Mouse (Mus musculus) CH12.LX (cell line): ENCODE results near the gene Kif1a. TPM values are rescaled to one million over a fixed set of nuclear protein-coding genes. Genes with fewer than 3 reads are reported as not detected.

Experiments used
- DNase-seq: peaks from one replicate; pipeline ENCODE4 v3.0.0-alpha.2; 2013; ENCODE audit errors: extremely low read depth
- H3K27ac ChIP-seq: 2 replicates; pipeline ENCODE4 v1.5.1; 2012; ENCODE audit warnings: low read depth, mild to moderate bottlenecking, control low read depth, moderate library complexity; ENCODE audit not compliant: insufficient read depth
- H3K27me3 ChIP-seq: replicated peaks from 2 replicates; pipeline ENCODE3; 2012; ENCODE audit warnings: inconsistent platforms
- H3K36me3 ChIP-seq, 2 experiments: replicated peaks in 1 of 2; 2 replicates each; pipeline versions ENCODE3 to v1.6.1; 2012; ENCODE audit warnings: inconsistent platforms in 1 of 2, low read length in 1 of 2, mild to moderate bottlenecking in 1 of 2, mixed read lengths in 1 of 2, moderate library complexity in 1 of 2; ENCODE audit not compliant: control insufficient read depth in 1 of 2, insufficient read depth in 1 of 2
- H3K4me1 ChIP-seq, 2 experiments: 2 replicates each; pipeline ENCODE4 v1.6.1; 2012; ENCODE audit warnings: inconsistent platforms in 1 of 2, moderate library complexity in 1 of 2; ENCODE audit not compliant: insufficient read depth in 2 of 2, control insufficient read depth in 1 of 2
- H3K4me2 ChIP-seq: 2 replicates; pipeline ENCODE4 v1.6.1; 2012; ENCODE audit warnings: low read depth, mild to moderate bottlenecking, control low read depth; ENCODE audit not compliant: poor library complexity, insufficient read depth, severe bottlenecking
- H3K4me3 ChIP-seq, 3 experiments: fragments of 150-350 bp in 1 of 3; sonication (generic) in 1 of 3; replicated peaks in 1 of 3; 2 replicates each; pipeline versions ENCODE3 to v1.5.1; 2011 to 2012; ENCODE audit warnings: low read depth in 2 of 3, low read length in 2 of 3, mild to moderate bottlenecking in 2 of 3, moderate library complexity in 2 of 3, control low read depth in 1 of 3, improper control_type of control experiment in 1 of 3, inconsistent platforms in 1 of 3, mixed read lengths in 1 of 3; ENCODE audit not compliant: poor library complexity in 1 of 3
- H3K79me2 ChIP-seq: replicated peaks from 2 replicates; pipeline ENCODE4 v1.6.1; 2012; ENCODE audit warnings: mild to moderate bottlenecking, moderate library complexity; ENCODE audit not compliant: control insufficient read depth, poor library complexity, insufficient read depth, severe bottlenecking; ENCODE audit errors: extremely low read depth
- H3K9ac ChIP-seq: 2 replicates; pipeline ENCODE4 v1.6.1; 2012; ENCODE audit warnings: low read depth, mild to moderate bottlenecking, control low read depth, moderate library complexity; ENCODE audit not compliant: insufficient read depth
- H3K9me3 ChIP-seq: replicated peaks from 2 replicates; pipeline ENCODE3; 2012; ENCODE audit warnings: low read length, inconsistent platforms, mixed read lengths
- BHLHE40 ChIP-seq: IDR thresholded peaks from 2 replicates; pipeline ENCODE4 v1.6.1; 2011; ENCODE audit warnings: mild to moderate bottlenecking, low read depth, low read length, improper control_type of control experiment
- CHD2 ChIP-seq: IDR thresholded peaks from 2 replicates; pipeline ENCODE4 v1.6.1; 2011; ENCODE audit warnings: low read length, improper control_type of control experiment
- E2F4 ChIP-seq: IDR thresholded peaks from 2 replicates; pipeline ENCODE4 v1.6.1; 2011; ENCODE audit warnings: low read depth, low read length, improper control_type of control experiment; ENCODE audit not compliant: insufficient replicate concordance
- ELF1 ChIP-seq: IDR thresholded peaks from 2 replicates; pipeline ENCODE4 v1.6.1; 2014; ENCODE audit warnings: low read depth, mild to moderate bottlenecking, inconsistent platforms, low read length, improper control_type of control experiment
- EP300 ChIP-seq: IDR thresholded peaks from 2 replicates; pipeline ENCODE4 v1.6.1; 2011; ENCODE audit warnings: low read length, improper control_type of control experiment
- GABPA ChIP-seq: IDR thresholded peaks from 2 replicates; pipeline ENCODE4 v1.6.1; 2012; ENCODE audit warnings: low read depth, low read length, improper control_type of control experiment, inconsistent platforms; ENCODE audit not compliant: insufficient replicate concordance
- HCFC1 ChIP-seq: IDR thresholded peaks from 2 replicates; pipeline ENCODE4 v1.6.1; 2012; ENCODE audit warnings: low read depth, mild to moderate bottlenecking, inconsistent platforms, low read length, improper control_type of control experiment
- IRF4 ChIP-seq: IDR thresholded peaks from 2 replicates; pipeline ENCODE4 v1.6.1; 2014; ENCODE audit warnings: low read depth, mild to moderate bottlenecking, inconsistent platforms, low read length, improper control_type of control experiment
- KAT2A ChIP-seq: IDR thresholded peaks from 2 replicates; pipeline ENCODE4 v1.6.1; 2012; ENCODE audit warnings: low read length, improper control_type of control experiment, inconsistent platforms; ENCODE audit not compliant: insufficient replicate concordance
- MEF2A ChIP-seq: IDR thresholded peaks from 2 replicates; pipeline ENCODE4 v1.6.1; 2014; ENCODE audit warnings: low read depth, mild to moderate bottlenecking, inconsistent platforms, low read length, improper control_type of control experiment, borderline replicate concordance
- NRF1 ChIP-seq: IDR thresholded peaks from 2 replicates; pipeline ENCODE4 v1.6.1; 2014; ENCODE audit warnings: low read depth, mild to moderate bottlenecking, inconsistent platforms, low read length, improper control_type of control experiment, moderate library complexity
- SIN3A ChIP-seq: IDR thresholded peaks from 2 replicates; pipeline ENCODE4 v1.6.1; 2012; ENCODE audit warnings: low read length, improper control_type of control experiment, inconsistent platforms
- SMC3 ChIP-seq: IDR thresholded peaks from 2 replicates; pipeline ENCODE4 v1.6.1; 2011; ENCODE audit warnings: low read depth, low read length, improper control_type of control experiment
- TCF12 ChIP-seq: IDR thresholded peaks from 2 replicates; pipeline ENCODE4 v1.6.1; 2014; ENCODE audit warnings: low read depth, mild to moderate bottlenecking, inconsistent platforms, low read length, improper control_type of control experiment
- UBTF ChIP-seq: IDR thresholded peaks from 2 replicates; pipeline ENCODE4 v1.6.1; 2012; ENCODE audit warnings: low read depth, mild to moderate bottlenecking, inconsistent platforms, low read length, improper control_type of control experiment, moderate library complexity
- USF1 ChIP-seq: IDR thresholded peaks from 2 replicates; pipeline ENCODE4 v1.6.1; 2014; ENCODE audit warnings: low read depth, mild to moderate bottlenecking, inconsistent platforms, low read length, improper control_type of control experiment
- USF2 ChIP-seq: conservative IDR thresholded peaks from 2 replicates; pipeline ENCODE4 v1.6.1; 2011; ENCODE audit warnings: low read depth, low read length, improper control_type of control experiment
- ZC3H11A ChIP-seq: IDR thresholded peaks from 2 replicates; pipeline ENCODE4 v1.6.1; 2012; ENCODE audit warnings: low read depth, mild to moderate bottlenecking, inconsistent platforms, low read length, improper control_type of control experiment
- ZKSCAN1 ChIP-seq: IDR thresholded peaks from 2 replicates; pipeline ENCODE4 v1.6.1; 2012; ENCODE audit warnings: low read depth, inconsistent platforms, low read length, improper control_type of control experiment, borderline replicate concordance
- ZNF384 ChIP-seq: IDR thresholded peaks from 2 replicates; pipeline ENCODE4 v1.6.1; 2012; ENCODE audit warnings: low read depth, low read length, improper control_type of control experiment, inconsistent platforms
- dilution Hi-C: fragments of 300-500 bp; cut with MboI; formaldehyde crosslinking; loops from 2 replicates; pipeline ENCODE4 v1.14.3; 2020; ENCODE audit warnings: low sequenced_read_pairs; ENCODE audit not compliant: extremely low pct_unique_long_range_greater_than_20kb, extremely low pct_ligation_motif_present
- in situ Hi-C: fragments of 300-500 bp; cut with MboI; formaldehyde crosslinking; loops from 3 replicates; pipeline ENCODE4 v1.14.3; 2019; ENCODE audit warnings: low sequenced_read_pairs, low pct_ligation_motif_present, low pct_unique_long_range_greater_than_20kb, mixed read lengths
- polyA plus RNA-seq: library from polyadenylated mRNA; unstranded; fragments of >175 nt; gene quantifications from 2 replicates; pipeline ENCODE4 v1.2.1, GENCODE M21; 2012; ENCODE audit warnings: low read depth; ENCODE audit not compliant: insufficient read length
- total RNA-seq, 2 experiments: library from RNA; depleted of rRNA; stranded (reverse); fragments of 300-350 nt in 1 of 2; fragments of >200 nt in 1 of 2; gene quantifications; 2 replicates each; pipeline ENCODE4 v1.2.3; 2012 to 2014

The Kif1a gene
- total and polyA plus RNA-seq, 3 experiments, result 0.17 to 0.61 (median 0.17) TPM

DNA sequence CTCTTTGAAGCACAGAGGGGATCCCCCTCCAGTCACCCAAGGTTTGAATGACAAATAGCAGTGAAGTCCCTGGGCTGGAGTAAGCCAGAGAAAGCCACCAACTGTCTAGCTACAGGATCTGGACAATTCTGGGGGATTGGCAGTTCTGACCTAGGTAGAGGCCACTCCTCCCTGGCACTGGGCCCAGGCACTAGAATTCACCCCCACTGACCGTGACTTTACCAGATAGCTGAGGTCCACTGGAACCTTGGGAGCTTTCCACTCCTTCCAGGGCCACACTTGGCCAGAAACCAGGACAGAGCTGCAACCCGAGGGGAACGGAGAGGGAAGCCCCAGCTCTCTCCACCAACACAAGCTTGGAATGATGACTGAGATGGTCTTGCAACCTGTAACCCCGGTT lies 92.6 kb downstream of the Kif1a start:
- in situ Hi-C loops (no loop called here), dilution Hi-C loops (no loop called here)
- H3K4me1 ChIP-seq, result peaks cover 25 to 60% of the 10 kb centered on the region in 2 experiments
- no peak overlapping the region for H3K4me2 ChIP-seq
- H3K9me3 ChIP-seq, result no peaks in the 10 kb centered on the region
- DNase-seq, result peak; percentile 81
- no peaks in the 10 kb centered on the region for H3K36me3 ChIP-seq
- no peaks in the 10 kb centered on the region for H3K27me3 ChIP-seq
- no peak overlapping the region for H3K27ac ChIP-seq
- H3K79me2 ChIP-seq, result no peaks in the 10 kb centered on the region
- TF ChIP-seq ELF1 (no peak), ZKSCAN1 (no peak), SMC3 (peak; percentile 15), EP300 (peak; percentile 39; the same call in 1 of the 2 replicates), MEF2A (no peak), USF2 (no peak), KAT2A (no peak), HCFC1 (no peak), E2F4 (no peak), UBTF (no peak), ZNF384 (no peak), IRF4 (no peak), BHLHE40 (no peak)
- no peak overlapping the region for H3K4me3 ChIP-seq
- no peak overlapping the region for H3K9ac ChIP-seq

- in situ Hi-C loops, result no loop called here
- Histone ChIP-seq H3K36me3 (no peaks in the 10 kb centered on the region), H3K27ac (no peak within 1 kb of the TSS), H3K27me3 (no peaks in the 10 kb centered on the region), H3K9me3 (no peaks in the 10 kb centered on the region), H3K4me3 (no peak within 1 kb of the TSS), H3K4me1 (peaks cover 21 to 36% of the 10 kb centered on the region in 2 experiments), H3K4me2 (no peak within 1 kb of the TSS), H3K79me2 (no peaks in the 10 kb centered on the region), H3K9ac (no peak within 1 kb of the TSS)
- dilution Hi-C loops, result no loop called here
- DNase-seq, result no peak
- TF ChIP-seq CHD2 (no peak), SIN3A (no peak), USF1 (no peak), E2F4 (no peak), IRF4 (no peak), ZC3H11A (no peak), ZNF384 (no peak), TCF12 (no peak), GABPA (no peak), MEF2A (no peak), NRF1 (no peak), USF2 (no peak)
These were observed 95.7 kb downstream of the Kif1a start, which contains the start of gene Aqp12 for GRCm38 (mm10) chr1:93006061-93006460. TSS of gene Aqp12 (plus strand) at chr1:93006334.
